Mouse (Mus musculus): ENCODE results near the gene Prrc2a. TPM values are rescaled to one million over a fixed set of nuclear protein-coding genes. Genes with fewer than 3 reads are reported as not detected.

The Prrc2a gene
- total RNA-seq, 2 experiments from 2014 or later: 299 to 313 TPM

Other genes with a start within 250 kb of the Prrc2a start
- gene Neu1, start 233.6 kb downstream of the Prrc2a start, total RNA-seq (2023): 10 to 100 TPM; 43.5 to 54.2 TPM
- 10 to 100 TPM; 10.4 to 11.9 TPM for gene Hspa1b, start 205.7 kb downstream of the Prrc2a start, total RNA-seq (2023)
- gene Gm20481, start 195.0 kb downstream of the Prrc2a start, total RNA-seq (2023): not detected
- 1 to 10 TPM; 3.2 to 3.6 TPM for gene Hspa1a, start 192.7 kb downstream of the Prrc2a start, total RNA-seq (2023)
- not detected for gene Hspa1l, start 192.2 kb downstream of the Prrc2a start, total RNA-seq (2023)
- 10 to 100 TPM; 31.7 to 37.8 TPM for gene Lsm2, start 183.0 kb downstream of the Prrc2a start, total RNA-seq (2023)
- 100 to 1,000 TPM; 113 to 115 TPM for gene Vars, start 163.9 kb downstream of the Prrc2a start, total RNA-seq (2023)
- under 1 TPM; 0.47 to 0.52 TPM for gene Vwa7, start 148.3 kb downstream of the Prrc2a start, total RNA-seq (2023)
- 1 to 10 TPM in 1 of 2 experiments, not detected in 1; 2.3 TPM for gene Sapcd1, start 136.9 kb downstream of the Prrc2a start, total RNA-seq (2023)
- gene Msh5, start 118.2 kb downstream of the Prrc2a start, total RNA-seq (2023): 1 to 10 TPM; 2.0 to 3.3 TPM
- 100 to 1,000 TPM; 161 to 180 TPM for gene Clic1, start 114.9 kb downstream of the Prrc2a start, total RNA-seq (2023)
- 1 to 10 TPM in 1 of 2 experiments, under 1 TPM in 1; 0.86 to 4.1 TPM for gene Ddah2, start 105.9 kb downstream of the Prrc2a start, total RNA-seq (2023)
- gene Ly6g6c, start 99.5 kb downstream of the Prrc2a start, total RNA-seq (2023): not detected
- not detected for gene Mpig6b, start 98.7 kb downstream of the Prrc2a start, total RNA-seq (2023)
- gene Ly6g6e, start 88.0 kb downstream of the Prrc2a start, total RNA-seq (2023): not detected
- not detected for gene Ly6g6d, start 86.8 kb downstream of the Prrc2a start, total RNA-seq (2023)
- gene Ly6g6f, start 79.3 kb downstream of the Prrc2a start, total RNA-seq (2023): not detected
- gene Abhd16a, start 75.6 kb downstream of the Prrc2a start, total RNA-seq (2023): 10 to 100 TPM; 73.4 to 81.3 TPM
- gene Ly6g5c, start 56.6 kb downstream of the Prrc2a start, total RNA-seq (2023): not detected
- gene Ly6g5b, start 49.5 kb downstream of the Prrc2a start, total RNA-seq (2023): 1 to 10 TPM; 2.7 to 5.4 TPM
- 10 to 100 TPM; 33.5 to 34.9 TPM for gene Gpank1, start 43.4 kb downstream of the Prrc2a start, total RNA-seq (2023)
- 100 to 1,000 TPM; 152 to 162 TPM for gene Csnk2b, start 42.8 kb downstream of the Prrc2a start, total RNA-seq (2023)
- 10 to 100 TPM; 26.0 to 26.8 TPM for gene D17H6S53E, start 38.5 kb downstream of the Prrc2a start, total RNA-seq (2023)
- 1 to 10 TPM in 1 of 2 experiments, under 1 TPM in 1; 0.55 to 1.7 TPM for gene Apom, start 32.8 kb downstream of the Prrc2a start, total RNA-seq (2023)
- 100 to 1,000 TPM; 403 to 408 TPM for gene Bag6, start 29.7 kb downstream of the Prrc2a start, total RNA-seq (2023)
- 1 to 10 TPM; 1.2 to 2.0 TPM for gene Aif1, start 11.2 kb upstream of the Prrc2a start, total RNA-seq (2023)
- gene Lst1, start 23.5 kb upstream of the Prrc2a start, total RNA-seq (2023): 1 to 10 TPM; 4.5 to 8.7 TPM
- gene Ltb, start 29.5 kb upstream of the Prrc2a start, total RNA-seq (2023): 100 to 1,000 TPM; 598 to 633 TPM
- gene Tnf, start 37.1 kb upstream of the Prrc2a start, total RNA-seq (2023): 10 to 100 TPM; 17.7 to 18.6 TPM
- 10 to 100 TPM; 14.1 to 17.3 TPM for gene Lta, start 40.5 kb upstream of the Prrc2a start, total RNA-seq (2023)
- not detected for gene Gm16181, start 55.9 kb upstream of the Prrc2a start, total RNA-seq (2023)
- 1 to 10 TPM; 2.8 to 3.1 TPM for gene Atp6v1g2, start 68.8 kb upstream of the Prrc2a start, total RNA-seq (2023)
- 10 to 100 TPM; 15.8 to 16.0 TPM for gene Nfkbil1, start 70.9 kb upstream of the Prrc2a start, total RNA-seq (2023)
- 100 to 1,000 TPM; 432 to 439 TPM for gene Ddx39b, start 76.8 kb upstream of the Prrc2a start, total RNA-seq (2023)
- gene H2-D1, start 97.8 kb upstream of the Prrc2a start, total RNA-seq (2023): 1,000 to 10,000 TPM; 2,662 to 2,726 TPM
- 10 to 100 TPM; 17.9 to 23.8 TPM for gene H2-Q1, start 155.5 kb upstream of the Prrc2a start, total RNA-seq (2023)
- gene H2-Q2, start 177.3 kb upstream of the Prrc2a start, total RNA-seq (2023): 10 to 100 TPM; 13.7 to 17.0 TPM
- 100 to 1,000 TPM; 534 to 564 TPM for gene H2-Q4, start 214.7 kb upstream of the Prrc2a start, total RNA-seq (2023)

Measured in T-cell, adult 66 days (primary cell).